Mouse (Mus musculus) erythroblast, adult 5-6 weeks (primary cell): Measurements from ENCODE around the gene St6galnac3. TPM values are rescaled to one million over a fixed set of nuclear protein-coding genes. Genes with fewer than 3 reads are reported as not detected.

Source experiments
- ATAC-seq: replicated peaks from 2 replicates; pipeline ENCODE4 v1.8.0; 2016; ENCODE audit warnings: moderate number of reproducible peaks, mild to moderate bottlenecking, moderate TSS enrichment, inconsistent platforms; ENCODE audit not compliant: poor library complexity, low FRiP score, severe bottlenecking
- total RNA-seq, 2 experiments: library from RNA; stranded (forward) in 1 of 2; stranded (reverse) in 1 of 2; fragments of 150-400 nt in 1 of 2; fragments of 200-764, 138-1000 nt in 1 of 2; gene quantifications; 2 replicates each; pipeline versions ENCODE4 v1.2.3 to v1.2.4; 2015 to 2017; ENCODE audit warnings: low replicate concordance in 2 of 2

St6galnac3 gene
- total RNA-seq, 2 experiments from 2014 or later = 3.7 to 11.0 TPM

- ATAC-seq = no peak
Observed at GRCm38 (mm10) chr3:153699086-153699485, 25.9 kb downstream of the St6galnac3 start.

DNA sequence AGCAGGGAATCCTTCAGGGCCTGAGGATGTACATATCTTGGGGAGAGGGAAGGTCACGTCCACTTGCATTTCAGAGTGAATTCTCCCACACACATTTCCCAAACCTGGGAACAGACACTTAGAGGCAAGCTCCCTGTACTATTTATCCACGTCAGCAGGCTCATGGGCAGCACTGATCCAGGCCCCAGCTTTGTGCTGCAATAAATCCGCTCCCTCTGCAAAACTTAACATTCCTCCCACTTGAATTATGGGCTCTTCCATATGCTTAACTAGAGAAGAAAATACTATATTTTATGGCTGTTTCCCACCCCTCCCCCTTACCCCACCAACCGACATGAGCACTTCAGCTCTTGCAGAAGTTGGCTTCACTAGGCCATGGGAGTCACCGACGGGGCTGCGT is 32.0 kb downstream of the St6galnac3 start:
- ATAC-seq = no peak

DNA sequence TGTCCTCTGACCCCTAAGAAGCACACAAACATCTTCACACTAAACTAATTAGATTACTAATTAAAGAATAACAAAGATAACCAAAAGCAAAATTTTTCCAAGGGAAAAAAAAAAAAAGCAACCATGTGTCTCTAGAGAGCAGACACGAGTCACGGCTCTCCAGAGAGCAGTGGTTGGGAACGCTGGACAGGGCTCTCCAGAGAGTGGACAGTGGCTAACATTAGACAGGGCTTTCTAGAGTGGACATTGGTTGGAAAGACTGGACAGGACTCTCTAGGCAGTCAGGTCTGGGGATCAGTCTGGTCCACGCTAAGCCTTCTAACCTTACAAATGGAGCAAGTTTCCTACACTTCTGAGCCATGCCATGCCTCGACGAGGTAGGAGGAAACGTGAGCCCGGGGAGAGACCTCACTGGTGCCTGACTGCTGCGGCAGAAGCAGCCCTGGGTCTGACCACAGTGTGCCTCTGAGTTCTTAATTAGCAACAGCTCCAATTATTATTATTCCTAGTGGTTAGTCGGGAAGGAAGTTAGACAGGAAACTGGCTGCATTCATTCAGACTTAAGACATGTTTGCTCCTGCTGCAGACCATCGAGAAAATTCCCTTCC is 32.7 kb downstream of the St6galnac3 start:
- ATAC-seq = no peak

GRCm38 (mm10) chr3:153691537-153691936 is 33.4 kb downstream of the St6galnac3 start:
- ATAC-seq = peak; percentile 65

GRCm38 (mm10) chr3:153690553-153690952 is 34.4 kb downstream of the St6galnac3 start:
- no peak for ATAC-seq

DNA sequence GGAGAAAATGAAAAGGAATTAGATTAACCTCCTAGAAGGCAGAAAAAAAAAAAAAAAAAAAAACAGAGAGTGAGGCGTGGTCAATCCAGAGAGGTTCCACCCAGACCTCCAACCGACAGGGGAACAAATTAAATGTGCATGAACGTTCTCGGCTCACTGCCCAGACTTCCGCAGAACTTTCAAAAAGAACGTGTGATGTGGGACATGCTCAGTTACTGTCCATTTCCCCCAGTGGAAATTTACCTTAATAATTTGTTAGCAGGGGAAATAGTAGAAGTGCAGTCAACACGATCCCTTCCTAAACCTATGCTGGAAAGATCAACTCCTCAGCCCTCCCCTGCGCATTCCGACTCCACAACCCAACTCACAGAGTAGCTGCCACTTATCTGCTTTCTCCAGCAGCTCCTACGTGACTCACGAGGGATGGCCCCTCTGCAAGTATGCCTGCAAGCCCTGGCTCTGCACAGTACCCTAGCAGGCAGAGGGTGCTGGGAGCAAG is 35.1 kb downstream of the St6galnac3 start:
- ATAC-seq = peak; percentile 87

DNA sequence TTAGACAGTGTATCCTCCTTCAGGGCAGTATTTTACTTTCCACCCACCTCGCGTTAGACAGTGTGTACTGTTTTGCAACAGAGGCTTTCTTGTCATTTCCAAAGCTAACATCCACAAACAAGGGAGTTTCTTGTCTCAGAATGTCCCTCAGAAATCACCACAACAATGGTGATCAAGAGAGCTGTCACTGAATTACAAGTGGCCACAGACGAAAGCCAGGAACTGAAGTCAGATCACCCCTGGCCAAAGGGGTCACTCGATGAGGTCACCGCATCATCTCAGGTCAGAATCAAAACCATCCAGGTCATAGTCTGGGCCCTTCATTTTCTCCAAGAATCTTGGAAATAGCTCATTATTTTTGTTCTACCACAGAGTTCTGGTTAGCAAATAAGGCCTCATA is 37.1 kb downstream of the St6galnac3 start:
- ATAC-seq = no peak

- no peak for ATAC-seq
Observed at GRCm38 (mm10) chr3:153684909-153685308, 40.1 kb downstream of the St6galnac3 start.

- no peak for ATAC-seq
Observed at GRCm38 (mm10) chr3:153682303-153682702, 42.7 kb downstream of the St6galnac3 start.

DNA sequence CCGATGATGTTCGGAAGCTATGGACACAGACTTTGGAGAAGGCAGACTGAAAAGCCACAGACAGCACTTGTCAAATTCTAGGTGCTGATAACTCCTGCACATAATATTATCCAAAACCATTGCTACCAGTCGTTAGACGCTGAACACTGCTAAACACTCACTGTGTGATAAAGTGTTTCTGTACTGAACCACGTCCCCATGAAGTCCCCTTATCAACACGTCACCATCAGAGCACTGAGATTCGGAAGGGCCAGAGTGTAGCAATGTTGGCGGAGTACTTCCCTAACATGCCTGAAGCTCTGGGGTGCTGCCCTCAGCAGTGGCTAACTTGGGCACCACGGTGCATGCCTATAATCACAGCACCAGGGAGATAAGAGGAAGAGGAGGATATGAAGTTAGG is 43.3 kb downstream of the St6galnac3 start:
- ATAC-seq = no peak

- no peak for ATAC-seq
Observed at GRCm38 (mm10) chr3:153675832-153676231, 49.1 kb downstream of the St6galnac3 start.

GRCm38 (mm10) chr3:153675073-153675472 is 49.9 kb downstream of the St6galnac3 start:
- ATAC-seq = peak; percentile 53; the same call in 1 of the 2 replicates

DNA sequence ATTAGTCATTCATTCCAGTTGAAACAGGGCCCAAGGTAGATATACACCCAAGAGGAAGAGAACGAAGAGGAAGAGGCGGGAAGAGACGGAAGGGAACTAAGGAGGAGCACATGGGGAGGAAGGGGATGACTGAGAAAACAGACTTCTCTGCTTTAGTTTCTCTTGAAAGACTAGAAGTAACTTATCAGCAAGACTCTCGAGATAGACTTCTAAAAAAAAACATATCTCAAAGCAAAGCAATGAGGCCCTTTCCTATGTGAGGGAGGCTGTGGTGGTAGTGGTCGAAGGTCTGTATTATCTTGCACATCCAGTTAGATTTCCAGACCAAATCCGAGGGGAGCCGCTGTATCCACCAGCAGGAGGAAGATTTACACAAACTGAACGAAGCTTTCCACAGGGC is 50.6 kb downstream of the St6galnac3 start:
- ATAC-seq = no peak

DNA sequence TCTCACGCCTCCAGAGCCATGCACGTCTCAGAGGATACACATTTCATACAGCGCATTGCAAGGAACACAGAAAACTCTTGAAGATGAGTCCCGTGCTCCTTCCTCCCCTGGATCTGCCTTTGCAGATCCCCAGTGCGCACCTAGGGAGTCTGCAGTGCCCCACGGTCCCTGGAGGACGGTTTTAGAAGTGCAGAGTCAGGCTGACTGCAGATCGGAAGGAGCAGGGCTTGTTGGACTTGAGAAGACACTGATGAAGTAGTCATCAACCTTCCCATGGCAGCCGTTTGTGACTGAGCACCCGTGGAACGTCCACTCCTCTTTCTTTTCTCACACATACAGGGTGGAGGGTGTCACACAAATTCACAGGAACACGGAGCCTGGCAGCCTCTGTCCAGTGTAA is 51.5 kb downstream of the St6galnac3 start:
- no peak for ATAC-seq

- no peak for ATAC-seq
Observed at GRCm38 (mm10) chr3:153670953-153671674, 53.9 kb downstream of the St6galnac3 start.

DNA sequence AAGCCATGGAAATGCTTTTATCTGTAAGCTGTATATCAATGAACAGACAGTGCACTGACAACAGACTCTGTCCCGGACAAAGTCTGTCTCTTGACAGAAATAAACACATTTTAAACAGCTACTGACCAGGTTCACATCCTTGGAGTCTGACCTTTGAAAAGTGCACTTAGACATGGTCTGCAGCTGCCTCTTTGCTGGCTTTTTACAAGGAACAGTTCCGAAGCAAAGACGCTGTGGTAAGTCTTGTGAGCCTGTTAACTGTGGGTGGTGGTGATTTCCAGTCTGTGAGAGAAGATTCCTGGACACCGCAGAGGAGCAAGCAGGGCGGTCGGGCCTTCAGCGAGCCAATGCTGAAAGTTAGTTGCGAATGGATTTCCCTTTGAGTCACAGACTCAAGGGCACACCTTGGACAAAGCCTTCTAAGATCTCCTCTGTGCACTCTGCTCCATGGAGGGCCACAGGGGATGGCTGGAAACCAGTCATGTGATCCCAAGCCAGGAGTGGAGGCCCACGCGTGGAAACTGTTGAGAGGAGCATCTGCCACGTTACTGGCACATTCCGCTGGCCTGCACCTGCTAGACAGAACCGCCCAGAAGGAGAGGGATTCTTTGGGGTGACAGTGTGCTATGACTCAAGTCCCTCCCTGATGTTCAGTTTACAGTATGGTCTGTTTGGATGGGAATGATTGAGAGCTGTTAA is 55.1 kb downstream of the St6galnac3 start:
- ATAC-seq = no peak

- no peak for ATAC-seq
Observed at GRCm38 (mm10) chr3:153669329-153669728, 55.6 kb downstream of the St6galnac3 start.

GRCm38 (mm10) chr3:153668447-153669290 is 56.3 kb downstream of the St6galnac3 start:
- ATAC-seq = peak; percentile 68

GRCm38 (mm10) chr3:153664696-153665095 is 60.3 kb downstream of the St6galnac3 start:
- no peak for ATAC-seq
